Mouse (Mus musculus): ENCODE results near the gene Usp3. TPM values are rescaled to one million over a fixed set of nuclear protein-coding genes. Genes with fewer than 3 reads are reported as not detected.

Usp3 gene
- polyA plus RNA-seq, 1 experiment, result 33.3 TPM

DNA sequence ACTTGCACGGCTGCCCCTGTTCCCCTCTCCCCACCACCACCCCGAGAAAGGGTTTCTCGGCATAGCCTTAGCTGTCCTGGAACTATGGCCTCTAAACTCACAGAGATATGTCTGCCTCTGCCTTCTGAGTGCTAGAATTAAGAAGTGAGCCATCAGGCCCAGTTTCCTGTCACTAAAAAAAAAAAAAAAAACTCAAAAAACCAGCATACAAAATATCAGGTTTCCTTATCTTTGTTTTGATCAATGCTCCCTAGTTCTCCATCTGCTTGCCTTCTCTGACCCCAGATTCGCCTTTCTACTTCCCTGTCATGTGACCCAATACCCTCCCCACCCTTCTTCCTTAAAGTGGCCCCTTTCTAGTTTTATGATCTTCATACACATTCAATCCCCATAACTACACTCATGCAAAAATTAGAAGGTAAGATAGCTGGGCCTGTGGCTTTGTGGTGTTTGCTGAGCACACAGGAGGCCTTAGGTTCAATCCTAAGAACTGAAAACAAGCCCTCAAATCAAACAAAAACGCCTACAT, 15.9 kb upstream of the Usp3 start:
- TF ChIP-seq POLR2A (IDR thresholded peaks at IDR 0.05; ENCODE audit: borderline replicate concordance, control insufficient read depth, low read depth, low read length) (no peak), CTCF (IDR thresholded peaks at IDR 0.05; ENCODE audit: control insufficient read depth, insufficient read depth, low read length) (no peak)

DNA sequence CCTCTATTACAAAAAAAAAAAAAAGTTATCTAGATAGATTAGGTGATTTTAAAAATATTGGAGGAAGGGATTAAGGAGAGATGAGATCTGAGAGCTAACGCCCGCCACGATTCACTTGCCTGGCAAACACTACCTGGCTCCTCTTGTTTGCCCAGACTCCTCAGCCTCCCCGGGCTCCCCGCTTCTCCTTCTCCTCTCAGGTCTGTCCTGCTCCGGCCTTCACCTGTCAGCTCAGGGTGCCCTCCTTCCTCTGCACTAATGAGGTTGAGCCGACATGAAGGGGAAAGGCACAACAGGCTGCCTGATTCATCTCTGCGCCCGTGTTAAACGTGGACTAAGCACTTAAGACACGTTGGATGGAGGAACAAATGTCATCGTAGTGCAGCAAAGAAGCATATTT, 13.9 kb upstream of the Usp3 start:
- no peak for TF ChIP-seq POLR2A (IDR thresholded peaks at IDR 0.05; ENCODE audit: borderline replicate concordance, control insufficient read depth, low read depth, low read length)
- TF ChIP-seq CTCF (IDR thresholded peaks at IDR 0.05; ENCODE audit: control insufficient read depth, insufficient read depth, low read length), result no peak
- H3K27ac ChIP-seq (ENCODE audit: control insufficient read depth, insufficient read depth, low read depth, low read length, poor library complexity), result no peak overlapping the region
- no peak overlapping the region for H3K4me3 ChIP-seq (replicated peaks; ENCODE audit: control insufficient read depth, low read depth, low read length)
- H3K4me1 ChIP-seq (ENCODE audit: control insufficient read depth, insufficient read depth, low read length), result peaks cover 9% of the 10 kb centered on the region
- 82% methylated on average over 12 of the region's 12 CpGs for WGBS

More for the DNA sequence above, 15.9 kb upstream of the Usp3 start:
- 70% methylated on average over 5 of the region's 5 CpGs for WGBS
- H3K4me3 ChIP-seq (replicated peaks; ENCODE audit: control insufficient read depth, low read depth, low read length), result no peak overlapping the region
- H3K4me1 ChIP-seq (ENCODE audit: control insufficient read depth, insufficient read depth, low read length), result peaks cover 6% of the 10 kb centered on the region
- no peak overlapping the region for H3K27ac ChIP-seq (ENCODE audit: control insufficient read depth, insufficient read depth, low read depth, low read length, poor library complexity)

DNA sequence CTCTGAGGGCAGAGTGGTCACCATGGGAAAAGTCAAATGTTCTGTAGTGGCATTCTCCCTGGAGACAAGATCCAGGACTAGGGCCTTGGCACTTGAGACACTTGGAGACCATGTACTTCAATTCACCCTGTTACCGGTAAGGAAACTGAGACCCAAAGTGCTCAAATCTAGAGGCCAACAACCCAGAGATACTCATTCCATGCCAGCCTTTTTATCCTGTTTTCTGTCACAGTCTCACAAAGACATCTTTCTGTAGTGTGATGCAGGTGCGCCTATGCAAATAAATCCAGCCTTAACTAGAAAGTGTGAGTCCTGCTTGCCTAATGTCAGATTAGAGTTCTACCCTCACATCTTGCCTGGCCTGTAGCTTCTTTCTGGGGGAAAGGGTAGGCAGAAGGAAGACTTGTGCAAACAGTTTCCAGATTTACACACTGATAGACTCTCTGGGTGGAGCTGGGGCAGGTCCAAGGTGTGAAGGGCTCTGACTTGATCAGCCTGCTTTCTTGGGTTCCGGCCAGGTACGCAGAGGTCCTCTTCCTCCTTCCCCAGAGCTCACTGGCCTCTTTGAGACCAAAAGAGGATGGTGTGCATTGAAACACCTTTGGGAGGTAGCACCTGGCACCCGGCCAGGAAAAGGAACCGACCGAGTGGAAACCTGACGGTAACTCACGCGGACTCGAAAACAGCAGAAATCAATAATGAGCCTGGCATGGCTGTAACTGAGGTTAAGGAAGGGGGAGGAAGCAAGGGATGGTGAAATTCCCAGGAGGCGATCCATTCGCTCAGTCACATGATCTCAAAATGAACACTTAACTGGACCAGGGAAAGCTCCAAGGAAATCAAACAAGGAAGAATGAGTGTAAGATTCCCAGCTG, 13.2 kb upstream of the Usp3 start:
- TF ChIP-seq POLR2A (IDR thresholded peaks at IDR 0.05; ENCODE audit: borderline replicate concordance, control insufficient read depth, low read depth, low read length) (no peak), CTCF (IDR thresholded peaks at IDR 0.05; ENCODE audit: control insufficient read depth, insufficient read depth, low read length) (no peak)
- 72% methylated on average over 13 of the region's 13 CpGs for WGBS
- Histone ChIP-seq H3K4me1 (ENCODE audit: control insufficient read depth, insufficient read depth, low read length) (peaks cover 11% of the 10 kb centered on the region), H3K4me3 (replicated peaks; ENCODE audit: control insufficient read depth, low read depth, low read length) (no peak overlapping the region), H3K27ac (ENCODE audit: control insufficient read depth, insufficient read depth, low read depth, low read length, poor library complexity) (no peak overlapping the region)

DNA sequence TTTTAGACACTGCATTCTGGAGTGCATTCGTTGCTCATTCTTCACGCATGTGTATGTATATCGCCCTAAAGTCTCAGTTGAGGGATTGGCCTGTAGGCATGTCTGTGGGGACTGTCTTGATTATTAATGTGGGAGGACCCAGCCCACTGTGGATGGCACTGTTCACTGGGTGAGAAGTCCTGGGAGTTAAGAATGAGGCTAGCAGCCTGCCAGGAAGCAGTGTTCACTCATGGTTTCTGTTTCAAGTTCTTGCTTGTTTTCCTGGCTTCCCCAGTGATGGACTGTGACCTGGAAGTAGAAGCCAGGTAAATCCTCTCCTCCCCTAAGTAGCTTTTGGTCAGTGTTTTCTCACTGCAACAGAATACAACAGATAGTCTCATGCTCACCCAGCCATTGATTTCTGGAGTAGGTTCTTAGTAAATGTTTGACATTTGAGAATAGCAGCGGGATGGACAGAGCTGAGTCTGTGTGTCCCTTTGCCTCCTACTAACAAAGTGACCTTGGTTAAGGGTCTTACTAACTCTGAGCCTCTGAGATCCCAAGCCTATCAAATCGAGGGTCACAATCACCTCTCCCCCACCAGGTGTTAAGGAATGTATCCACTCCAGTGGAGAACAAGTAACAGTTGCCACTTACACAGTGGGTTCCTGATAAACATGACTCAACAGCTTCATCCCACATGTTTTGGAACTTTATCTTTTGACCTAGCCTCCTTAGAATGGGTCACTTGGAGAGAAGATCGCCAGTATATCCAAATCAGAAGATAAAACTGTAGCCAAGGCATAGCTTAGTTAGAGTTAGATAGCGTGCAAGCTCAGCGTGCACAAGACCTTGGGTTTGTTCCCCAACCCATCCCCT, 11.6 kb upstream of the Usp3 start:
- no peak overlapping the region for H3K4me3 ChIP-seq (replicated peaks; ENCODE audit: control insufficient read depth, low read depth, low read length)
- peak overlapping the region; percentile 79 for H3K27ac ChIP-seq (ENCODE audit: control insufficient read depth, insufficient read depth, low read depth, low read length, poor library complexity)
- TF ChIP-seq CTCF (IDR thresholded peaks at IDR 0.05; ENCODE audit: control insufficient read depth, insufficient read depth, low read length) (no peak), POLR2A (IDR thresholded peaks at IDR 0.05; ENCODE audit: borderline replicate concordance, control insufficient read depth, low read depth, low read length) (no peak)
- WGBS, result 77% methylated on average over 8 of the region's 8 CpGs
- peaks cover 13% of the 10 kb centered on the region for H3K4me1 ChIP-seq (ENCODE audit: control insufficient read depth, insufficient read depth, low read length)

DNA sequence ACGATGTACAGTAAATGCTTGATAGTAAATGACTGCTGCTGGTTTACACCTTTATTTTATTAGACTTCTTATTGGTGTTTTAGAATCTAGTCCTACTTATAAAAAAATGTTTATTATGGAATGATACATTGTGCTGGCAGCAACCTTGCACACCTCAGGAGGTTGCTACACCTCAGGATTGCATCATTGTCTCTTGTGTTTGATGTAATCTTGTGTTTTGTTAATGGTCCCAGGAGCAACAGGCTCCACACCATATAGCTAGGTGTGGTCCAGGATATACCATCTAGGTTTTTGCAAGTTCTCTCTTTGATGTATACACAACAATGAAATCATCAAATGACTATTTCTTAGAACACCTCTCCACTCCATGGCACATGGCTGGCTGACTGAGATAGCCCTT, 11.0 kb upstream of the Usp3 start:
- no peak for TF ChIP-seq CTCF (IDR thresholded peaks at IDR 0.05; ENCODE audit: control insufficient read depth, insufficient read depth, low read length)
- TF ChIP-seq POLR2A (IDR thresholded peaks at IDR 0.05; ENCODE audit: borderline replicate concordance, control insufficient read depth, low read depth, low read length), result no peak
- H3K27ac ChIP-seq (ENCODE audit: control insufficient read depth, insufficient read depth, low read depth, low read length, poor library complexity), result peak overlapping the region; percentile 79; the same call in 1 of the 2 replicates
- peaks cover 14% of the 10 kb centered on the region for H3K4me1 ChIP-seq (ENCODE audit: control insufficient read depth, insufficient read depth, low read length)
- no peak overlapping the region for H3K4me3 ChIP-seq (replicated peaks; ENCODE audit: control insufficient read depth, low read depth, low read length)
- 81% methylated on average over 1 of the region's 1 CpGs for WGBS

DNA sequence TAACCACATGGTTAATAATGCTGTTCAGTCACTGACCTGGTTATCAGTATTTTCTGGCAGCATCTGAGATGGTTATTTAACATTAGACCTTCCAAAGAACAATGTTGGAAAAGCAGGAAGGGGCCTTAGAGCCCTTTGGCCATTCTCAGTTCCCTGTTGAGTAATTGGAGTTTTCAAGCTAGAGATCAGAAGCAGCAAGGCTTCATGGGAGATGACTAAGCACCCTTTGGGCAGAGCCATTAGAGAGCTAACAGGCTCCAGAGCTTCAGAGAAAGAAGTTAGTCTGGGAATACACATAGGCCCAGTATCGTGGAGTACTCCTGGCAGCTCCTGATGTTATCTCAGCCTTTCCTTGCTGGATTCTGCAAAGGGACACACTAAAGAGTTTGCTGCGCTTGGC, 8.1 kb upstream of the Usp3 start:
- Histone ChIP-seq H3K4me1 (ENCODE audit: control insufficient read depth, insufficient read depth, low read length) (peaks cover 17% of the 10 kb centered on the region), H3K27ac (ENCODE audit: control insufficient read depth, insufficient read depth, low read depth, low read length, poor library complexity) (peak overlapping the region; percentile 36; the same call in 1 of the 2 replicates)
- 59% methylated on average over 2 of the region's 2 CpGs for WGBS

DNA sequence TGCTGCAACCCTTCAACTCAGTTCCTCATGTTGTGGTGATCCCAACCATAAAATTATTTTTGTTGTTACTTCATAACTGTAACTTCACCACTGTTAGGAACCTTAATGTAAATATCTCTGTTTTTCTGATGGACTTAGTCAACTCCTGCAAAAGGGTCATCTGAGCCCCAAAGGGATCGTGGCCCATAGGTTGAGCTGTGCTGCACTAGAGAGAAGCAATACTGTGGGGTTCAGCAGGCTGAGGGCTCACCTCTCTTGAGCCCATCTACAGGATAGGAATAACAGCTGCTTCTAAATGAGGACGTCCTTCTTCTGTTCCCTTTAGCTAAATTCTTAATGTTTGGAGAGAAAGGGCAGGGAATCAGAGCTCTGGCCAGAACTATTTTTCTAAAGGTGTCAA, 7.6 kb upstream of the Usp3 start:
- H3K4me1 ChIP-seq (ENCODE audit: control insufficient read depth, insufficient read depth, low read length), result peaks cover 18% of the 10 kb centered on the region
- 44% methylated on average over 2 of the region's 2 CpGs for WGBS

More for the DNA sequence above, 8.1 kb upstream of the Usp3 start:
- TF ChIP-seq POLR2A (IDR thresholded peaks at IDR 0.05; ENCODE audit: borderline replicate concordance, control insufficient read depth, low read depth, low read length) (no peak), CTCF (IDR thresholded peaks at IDR 0.05; ENCODE audit: control insufficient read depth, insufficient read depth, low read length) (no peak)
- H3K4me3 ChIP-seq (replicated peaks; ENCODE audit: control insufficient read depth, low read depth, low read length), result no peak overlapping the region

DNA sequence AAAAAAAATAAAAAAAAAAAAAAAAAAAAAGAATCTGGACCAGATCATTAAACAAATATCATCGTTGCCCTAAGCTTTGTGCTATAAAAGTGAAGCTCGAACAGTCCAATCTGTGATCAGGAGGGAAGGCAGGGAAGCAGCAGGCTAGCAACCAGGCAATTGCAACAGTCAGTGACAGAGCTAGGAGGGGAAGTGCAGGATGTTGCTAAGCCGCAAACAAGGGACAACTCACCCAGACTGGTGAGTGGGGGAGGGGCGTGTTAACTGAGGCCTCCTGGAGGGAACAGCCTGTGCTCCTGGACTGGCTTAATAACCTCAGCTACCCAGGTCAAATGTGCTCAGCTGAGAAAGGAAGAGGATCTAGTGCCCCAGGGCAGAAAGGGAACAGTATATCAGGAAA, 6.6 kb upstream of the Usp3 start:
- H3K27ac ChIP-seq (ENCODE audit: control insufficient read depth, insufficient read depth, low read depth, low read length, poor library complexity), result peak overlapping the region; percentile 73; the same call in 1 of the 2 replicates

More for the DNA sequence above, 7.6 kb upstream of the Usp3 start:
- TF ChIP-seq POLR2A (IDR thresholded peaks at IDR 0.05; ENCODE audit: borderline replicate concordance, control insufficient read depth, low read depth, low read length) (no peak), CTCF (IDR thresholded peaks at IDR 0.05; ENCODE audit: control insufficient read depth, insufficient read depth, low read length) (no peak)
- Histone ChIP-seq H3K27ac (ENCODE audit: control insufficient read depth, insufficient read depth, low read depth, low read length, poor library complexity) (peak overlapping the region; percentile 9; the same call in 1 of the 2 replicates), H3K4me3 (replicated peaks; ENCODE audit: control insufficient read depth, low read depth, low read length) (no peak overlapping the region)

More for the DNA sequence above, 6.6 kb upstream of the Usp3 start:
- peaks cover 16% of the 10 kb centered on the region for H3K4me1 ChIP-seq (ENCODE audit: control insufficient read depth, insufficient read depth, low read length)
- TF ChIP-seq CTCF (IDR thresholded peaks at IDR 0.05; ENCODE audit: control insufficient read depth, insufficient read depth, low read length) (no peak), POLR2A (IDR thresholded peaks at IDR 0.05; ENCODE audit: borderline replicate concordance, control insufficient read depth, low read depth, low read length) (no peak)
- 2% methylated on average over 4 of the region's 4 CpGs for WGBS
- H3K4me3 ChIP-seq (replicated peaks; ENCODE audit: control insufficient read depth, low read depth, low read length), result no peak overlapping the region

All from bone marrow, adult 2 months (tissue).